Mouse (Mus musculus): ENCODE data around the gene Gm12117.

Gm12117 gene

DNA sequence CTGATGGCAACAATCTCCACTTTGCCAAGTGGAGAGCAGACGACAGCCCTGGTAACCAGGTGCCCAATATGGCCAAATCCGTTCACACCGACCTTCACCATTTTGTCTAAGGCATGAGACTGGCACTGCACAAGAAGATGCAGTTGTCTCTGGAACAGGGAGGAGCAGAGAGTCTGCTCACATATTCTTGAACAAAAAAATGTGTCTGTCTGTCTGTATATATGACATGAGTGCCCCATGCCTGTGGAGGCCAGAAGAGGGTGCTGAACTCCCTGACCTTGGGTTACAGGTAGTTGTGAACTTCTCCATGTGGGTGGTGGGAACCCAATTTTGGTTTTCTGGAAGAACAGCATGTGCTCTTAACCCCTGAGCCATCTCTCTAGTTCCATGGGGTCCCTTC is at the start of gene Gm12117:
Gene Gm12117, minus strand, starts transcription at position 101 of the 400 bp plus-strand sequence.
- DNase-seq (ENCODE audit: inconsistent age in 2 of 2, low spot score in 1 of 2), result no peak

DNA sequence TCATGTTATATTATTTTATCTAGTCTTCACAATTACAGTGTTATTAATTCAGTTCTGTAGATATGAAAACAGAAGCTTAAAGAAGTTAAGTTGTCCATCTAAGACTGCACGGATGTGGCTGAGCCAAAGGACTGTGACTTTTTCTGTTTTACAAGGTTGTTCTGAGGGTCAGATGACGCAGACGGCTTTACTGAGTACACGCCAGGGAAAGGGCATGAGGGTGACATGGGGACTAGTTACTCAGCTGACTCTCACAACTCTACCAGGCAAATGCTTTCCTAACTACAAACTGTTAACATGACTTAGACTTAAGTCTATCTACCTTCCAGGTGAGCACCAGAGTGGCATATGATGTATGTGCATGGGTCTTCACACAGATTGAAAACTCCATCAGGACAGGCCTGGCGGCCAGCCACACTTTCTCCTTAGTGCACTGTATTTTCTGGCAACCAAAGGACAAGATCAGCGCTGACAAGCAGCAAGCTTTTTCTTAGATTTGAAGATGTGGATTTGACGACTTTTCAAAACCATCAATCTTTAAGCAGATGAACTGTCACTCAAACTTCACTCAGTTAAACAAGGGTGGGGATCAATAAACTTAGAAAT is 42.6 kb upstream of the Gm12117 start:
- peak; percentile 80 to 91 for DNase-seq (ENCODE audit: inconsistent age in 2 of 2, low spot score in 1 of 2)

GRCm38 (mm10) chr11:33309566-33309965 is 33.0 kb upstream of the Gm12117 start:
- no peak for DNase-seq (ENCODE audit: inconsistent age in 2 of 2, low spot score in 1 of 2)

DNA sequence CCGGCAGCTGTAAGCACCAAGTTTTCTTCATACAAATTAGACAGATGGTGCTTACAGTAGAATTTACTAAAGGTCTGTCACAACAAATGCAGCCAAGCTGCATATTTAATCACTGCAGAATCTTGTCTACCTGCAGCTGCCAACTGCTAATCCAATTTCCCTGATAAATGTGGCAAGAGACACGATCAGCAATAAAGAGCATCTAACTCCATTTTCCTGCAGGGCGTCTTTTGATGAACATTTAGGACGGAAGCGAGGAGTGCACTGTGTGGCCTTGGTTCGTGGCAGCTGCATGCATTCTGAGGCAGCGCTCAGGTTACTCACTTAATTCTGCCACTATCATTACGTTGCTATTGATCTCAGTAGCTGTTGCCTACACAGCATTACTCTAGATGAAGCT is 24.3 kb upstream of the Gm12117 start:
- DNase-seq (ENCODE audit: inconsistent age in 2 of 2, low spot score in 1 of 2), result no peak

DNA sequence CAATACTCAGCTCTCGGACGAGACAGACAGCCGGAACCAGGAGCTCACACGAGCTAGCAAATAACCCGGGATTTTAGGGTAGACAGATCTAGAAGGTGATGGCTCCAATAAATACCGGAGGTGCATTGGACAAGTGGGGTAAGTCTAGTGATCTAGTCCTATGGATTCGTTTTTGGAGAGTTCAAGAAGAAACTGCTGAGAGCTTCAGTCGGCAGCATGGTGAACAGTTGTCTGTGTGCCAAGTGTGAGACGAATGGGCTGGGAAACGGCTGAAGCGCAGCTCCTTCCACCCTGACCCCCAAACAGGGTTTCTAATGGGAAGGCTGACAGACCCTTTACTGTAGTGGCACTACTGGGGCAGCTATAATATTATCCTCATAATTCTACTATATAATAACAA is 22.8 kb upstream of the Gm12117 start:
- DNase-seq (ENCODE audit: inconsistent age in 2 of 2, low spot score in 1 of 2), result no peak

- DNase-seq (ENCODE audit: inconsistent age in 2 of 2, low spot score in 1 of 2), result no peak
Measured at GRCm38 (mm10) chr11:33297121-33297520, 20.6 kb upstream of the Gm12117 start.

- peak in 1 of 2 experiments; percentile 77 for DNase-seq (ENCODE audit: inconsistent age in 2 of 2, low spot score in 1 of 2)
Measured at GRCm38 (mm10) chr11:33295422-33295821, 18.9 kb upstream of the Gm12117 start.

- no peak for DNase-seq (ENCODE audit: inconsistent age in 2 of 2, low spot score in 1 of 2)
Measured at GRCm38 (mm10) chr11:33294063-33294462, 17.5 kb upstream of the Gm12117 start.

GRCm38 (mm10) chr11:33278571-33278970 is 2.0 kb upstream of the Gm12117 start:
- no peak for DNase-seq (ENCODE audit: inconsistent age in 2 of 2, low spot score in 1 of 2)

- DNase-seq (ENCODE audit: inconsistent age in 2 of 2, low spot score in 1 of 2), result no peak
Measured at GRCm38 (mm10) chr11:33274816-33275215, 1.7 kb downstream of the Gm12117 start.

DNA sequence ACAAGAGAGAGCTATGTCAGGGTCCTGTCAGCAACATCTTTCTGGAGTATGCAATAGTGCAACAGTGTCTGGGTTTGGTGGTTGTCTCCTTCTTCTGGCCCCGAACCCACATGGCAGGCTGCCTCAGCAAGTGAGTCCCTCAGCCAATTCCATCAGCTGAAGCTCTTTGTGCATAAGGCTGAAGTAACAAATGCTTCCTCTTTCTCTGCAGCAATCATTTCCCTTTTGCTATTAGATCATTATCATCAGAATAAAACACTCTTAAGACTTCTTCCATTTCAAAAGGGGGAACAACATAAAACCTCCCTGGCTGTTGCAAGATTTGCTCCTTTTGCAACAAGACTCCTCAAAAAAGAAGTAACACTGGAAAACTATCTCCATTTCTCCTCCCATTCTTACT is 2.2 kb downstream of the Gm12117 start:
- DNase-seq (ENCODE audit: inconsistent age in 2 of 2, low spot score in 1 of 2), result no peak

DNA sequence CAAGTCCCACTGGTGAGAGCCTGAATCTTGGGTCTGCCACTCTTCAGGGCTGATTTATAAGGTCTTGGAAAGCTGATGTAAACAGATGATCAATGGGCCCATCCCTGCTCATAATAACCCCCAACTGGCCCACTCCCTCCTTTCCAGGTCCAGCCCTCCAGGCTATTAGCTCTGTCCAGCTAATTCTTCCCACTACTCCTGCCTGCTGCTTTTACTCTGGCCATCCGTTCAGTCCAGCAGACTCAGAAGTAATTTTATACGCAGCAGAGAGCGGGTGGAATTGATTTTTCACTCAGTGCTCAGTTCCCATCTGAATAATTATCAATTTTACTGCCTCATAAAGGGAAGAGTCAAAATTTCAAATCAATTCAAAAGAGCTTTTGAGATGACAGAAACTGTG is 36.2 kb downstream of the Gm12117 start:
- DNase-seq (ENCODE audit: inconsistent age in 2 of 2, low spot score in 1 of 2), result no peak

GRCm38 (mm10) chr11:33234134-33234533 is 42.4 kb downstream of the Gm12117 start:
- DNase-seq (ENCODE audit: inconsistent age in 2 of 2, low spot score in 1 of 2), result no peak

- DNase-seq (ENCODE audit: inconsistent age in 2 of 2, low spot score in 1 of 2), result no peak
Measured at GRCm38 (mm10) chr11:33232056-33232455, 44.5 kb downstream of the Gm12117 start.

GRCm38 (mm10) chr11:33228186-33228585 is 48.4 kb downstream of the Gm12117 start:
- DNase-seq (ENCODE audit: inconsistent age in 2 of 2, low spot score in 1 of 2), result no peak

- peak; percentile 27 to 60 for DNase-seq (ENCODE audit: inconsistent age in 2 of 2, low spot score in 1 of 2)
Measured at GRCm38 (mm10) chr11:33226516-33226915, 50.0 kb downstream of the Gm12117 start.

Measured in adrenal gland, adult (tissue).